Mouse (Mus musculus) myocyte (in vitro differentiated cells): ENCODE results near the gene Gm20767.
"Not testable (repeated sequence)": the region's sequence is repeated elsewhere in the genome, so short reads cannot be mapped to it uniquely, and the experiment has no call there.

Experiments
- MYOD1 ChIP-seq, 3 experiments: IDR thresholded peaks; one replicate each; pipeline ENCODE4 v1.6.1; 2011; ENCODE audit warnings: control low read depth in 2 of 3, low read depth in 2 of 3, mild to moderate bottlenecking in 2 of 3, moderate library complexity in 1 of 3; ENCODE audit not compliant: insufficient read length in 2 of 3, control insufficient read depth in 1 of 3
- POLR2A ChIP-seq: IDR thresholded peaks from one replicate; pipeline ENCODE4 v1.6.1; 2011; ENCODE audit warnings: low read depth, mild to moderate bottlenecking, control low read depth, moderate library complexity; ENCODE audit not compliant: insufficient read length

GRCm38 (mm10) chr13:120142348-120142747 lies 2.3 kb downstream of the Gm20767 start:
- not testable (repeated sequence) for TF ChIP-seq POLR2A; MYOD1 (IDR thresholded peaks at IDR 0.05; ENCODE audit: control insufficient read depth in 1 of 3, insufficient read length in 2 of 3, low read depth in 2 of 3)
